Mouse (Mus musculus) hindbrain, postnatal 0 days (tissue): ENCODE measurements around the gene Dnah2. TPM values are rescaled to one million over a fixed set of nuclear protein-coding genes. Genes with fewer than 3 reads are reported as not detected.

Experiments used
- ATAC-seq: fragments of 200-750 bp; cut with Nextera tagmentation; 2 replicates; pipeline ENCODE4 v1.8.0; 2017; ENCODE audit warnings: mild to moderate bottlenecking, moderate TSS enrichment, moderate library complexity
- DNase-seq: peaks from one replicate; pipeline ENCODE4 v3.0.0-alpha.2; 2015; ENCODE audit warnings: low spot score
- H3K27ac ChIP-seq: fragments of 300-500 bp; sonication (generic); 2 replicates; pipeline ENCODE4 v1.5.1; 2014; ENCODE audit warnings: mild to moderate bottlenecking
- H3K27me3 ChIP-seq: fragments of 300-500 bp; sonication (generic); 2 replicates; pipeline ENCODE4 v1.6.1; 2014; ENCODE audit warnings: low read length, mixed read lengths; ENCODE audit not compliant: insufficient read depth
- H3K36me3 ChIP-seq: fragments of 300-500 bp; sonication (generic); 2 replicates; pipeline ENCODE4 v1.6.1; 2014; ENCODE audit warnings: low read length, mixed read lengths; ENCODE audit not compliant: insufficient read depth
- H3K4me1 ChIP-seq: fragments of 300-500 bp; sonication (generic); 2 replicates; pipeline ENCODE4 v1.6.1; 2014; ENCODE audit warnings: antibody characterized with exemption, low read length, mixed read lengths; ENCODE audit not compliant: insufficient read depth
- H3K4me2 ChIP-seq: fragments of 300-500 bp; sonication (generic); 2 replicates; pipeline ENCODE4 v1.6.1; 2014; ENCODE audit warnings: low read depth, mild to moderate bottlenecking, low read length, moderate library complexity, mixed read lengths
- H3K4me3 ChIP-seq: fragments of 300-500 bp; sonication (generic); 2 replicates; pipeline ENCODE4 v1.5.1; 2014; ENCODE audit warnings: low read length
- H3K9ac ChIP-seq: fragments of 300-500 bp; sonication (generic); replicated peaks from 2 replicates; pipeline ENCODE4 v1.6.1; 2014; ENCODE audit warnings: mild to moderate bottlenecking, low read length, moderate library complexity, mixed read lengths
- H3K9me3 ChIP-seq: fragments of 300-500 bp; sonication (generic); 2 replicates; pipeline ENCODE4 v1.6.1; 2016; ENCODE audit warnings: low read length, mixed read lengths
- CTCF ChIP-seq: IDR thresholded peaks from 2 replicates; pipeline ENCODE4 v1.5.1; 2016; ENCODE audit warnings: antibody characterized with exemption, control low read depth, low read depth
- WGBS: fragments of 180-500 bp; shearing (Covaris S2); extraction: QIAGEN DNeasy Blood & Tissue Kit; methylation state at CpG from one replicate; pipeline ENCODE4 v1.1.7; 2014; 5-methylcytosine and 5-hydroxymethylcytosine counted together
- polyA plus RNA-seq: library from polyadenylated mRNA; unstranded; fragments of >200 nt; fragmentation: Nextera tagmentation; extraction: Ambion mirVana; gene quantifications from 2 replicates; pipeline ENCODE4 v1.2.1, GENCODE M21; 2015
- total RNA-seq: library from RNA; depleted of rRNA; stranded (reverse); fragments of >200 nt; gene quantifications from 2 replicates; pipeline ENCODE4 v1.2.3, GENCODE M21; 2014

Dnah2 gene
- total and polyA plus RNA-seq, 2 experiments from 2014 or later: 2.0 to 3.9 TPM

DNA sequence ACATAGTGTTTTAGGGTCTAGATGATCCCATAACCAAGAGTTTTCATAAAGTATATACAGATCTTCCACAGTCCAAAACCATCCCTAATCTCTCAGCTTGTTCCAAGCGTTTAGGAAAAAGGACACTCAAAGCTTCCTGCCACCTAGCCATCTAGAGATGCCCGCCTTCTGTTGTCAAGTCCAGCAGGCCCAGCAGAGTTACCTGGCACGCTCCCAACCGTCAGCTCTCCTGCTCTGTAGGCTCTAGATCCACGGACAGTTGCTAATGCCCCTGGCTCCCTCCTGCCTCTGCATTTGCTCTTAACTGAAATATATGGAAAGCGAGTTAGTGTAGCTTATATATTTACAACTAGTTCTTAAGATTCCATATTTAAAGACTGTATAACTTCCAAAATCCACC is 167.6 kb downstream of the Dnah2 start:
- no peak for TF ChIP-seq CTCF
- H3K4me2 ChIP-seq: no peak overlapping the region
- H3K27me3 ChIP-seq: no peaks in the 10 kb centered on the region
- H3K4me3 ChIP-seq: no peak overlapping the region
- no peaks in the 10 kb centered on the region for H3K9me3 ChIP-seq
- no peak overlapping the region for H3K27ac ChIP-seq
- no peak overlapping the region for H3K9ac ChIP-seq
- no peaks in the 10 kb centered on the region for H3K36me3 ChIP-seq
- 69% methylated on average over 6 of the region's 6 CpGs for WGBS
- H3K4me1 ChIP-seq: no peaks in the 10 kb centered on the region
- no peak for ATAC-seq
- DNase-seq: peak; percentile 51

DNA sequence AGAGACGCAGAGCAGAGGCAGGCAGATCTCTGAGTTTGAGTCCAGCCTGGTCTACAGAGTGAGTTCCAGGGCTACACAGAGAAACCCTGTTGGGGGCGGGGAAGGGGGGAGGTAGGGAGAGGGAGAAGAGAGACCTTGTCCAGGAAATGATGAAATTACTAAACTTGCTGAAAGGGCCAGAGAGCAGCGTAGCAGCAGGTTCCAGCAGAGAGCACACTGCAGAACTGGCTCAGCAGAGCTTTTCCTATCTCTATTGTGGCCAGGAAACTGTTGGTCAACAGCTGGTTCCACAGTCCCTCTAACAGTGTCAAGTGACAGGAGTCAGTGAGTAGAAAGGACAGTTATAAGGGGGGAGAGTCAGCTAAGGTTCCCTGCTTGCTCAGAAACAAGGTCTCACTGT is 169.3 kb downstream of the Dnah2 start:
- DNase-seq (no peak), ATAC-seq (no peak)
- H3K9me3 ChIP-seq: no peaks in the 10 kb centered on the region
- H3K36me3 ChIP-seq: no peaks in the 10 kb centered on the region; the same call in 1 of the 2 replicates
- no peak for TF ChIP-seq CTCF
- WGBS: 93% methylated on average over 3 of the region's 3 CpGs
- H3K27ac ChIP-seq: no peak overlapping the region
- H3K4me3 ChIP-seq: no peak overlapping the region
- no peak overlapping the region for H3K9ac ChIP-seq
- H3K4me1 ChIP-seq: no peaks in the 10 kb centered on the region
- no peaks in the 10 kb centered on the region for H3K27me3 ChIP-seq
- H3K4me2 ChIP-seq: no peak overlapping the region

DNA sequence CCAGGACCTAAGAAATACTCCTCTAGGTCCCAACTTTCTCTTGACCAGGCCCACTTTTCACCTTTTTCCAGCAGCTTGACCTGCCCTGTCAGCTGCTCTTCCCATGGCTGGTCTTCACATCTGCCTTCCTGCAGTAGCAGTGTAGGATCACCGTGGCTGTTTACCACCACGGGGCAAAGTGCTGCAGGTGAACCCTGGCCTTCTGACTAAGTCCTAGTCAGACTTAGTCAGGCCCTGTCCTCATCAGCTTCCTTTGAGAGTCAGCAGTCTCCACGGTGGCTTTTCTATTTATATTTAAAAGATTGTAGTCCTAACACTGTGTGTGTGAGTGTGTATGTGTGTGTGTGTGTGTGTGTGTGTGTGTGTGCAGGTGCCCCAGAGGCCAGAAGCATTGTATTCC is 171.1 kb downstream of the Dnah2 start:
- Histone ChIP-seq H3K27me3 (no peaks in the 10 kb centered on the region), H3K9me3 (no peaks in the 10 kb centered on the region), H3K9ac (no peak overlapping the region), H3K4me1 (no peaks in the 10 kb centered on the region), H3K36me3 (no peaks in the 10 kb centered on the region; the same call in 1 of the 2 replicates), H3K27ac (no peak overlapping the region), H3K4me2 (no peak overlapping the region), H3K4me3 (no peak overlapping the region)
- ATAC-seq (no peak), DNase-seq (no peak)
- no peak for TF ChIP-seq CTCF
- WGBS: 85% methylated on average over 3 of the region's 3 CpGs

DNA sequence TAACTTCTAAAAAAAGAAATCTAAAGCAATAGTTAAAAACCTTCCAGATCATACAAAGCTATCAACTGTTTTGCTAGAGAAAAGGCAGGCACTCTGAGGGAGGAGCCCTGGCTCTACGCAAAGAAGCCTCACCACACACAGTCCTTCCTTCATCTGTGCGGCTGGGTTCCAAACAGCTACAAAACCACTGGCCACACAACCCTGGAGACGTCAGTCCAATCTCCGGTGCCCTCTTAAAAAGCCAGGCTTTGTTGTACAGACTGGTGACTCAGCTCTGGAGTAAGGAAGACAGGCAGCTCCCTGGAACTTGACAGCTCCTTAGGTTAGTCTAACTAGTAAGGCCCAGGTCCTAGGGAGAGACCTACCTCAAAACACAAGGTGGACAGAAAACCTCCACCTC is 173.3 kb downstream of the Dnah2 start:
- no peak for ATAC-seq
- Histone ChIP-seq H3K9ac (no peak overlapping the region), H3K27ac (no peak overlapping the region), H3K4me3 (no peak overlapping the region), H3K9me3 (no peaks in the 10 kb centered on the region), H3K4me2 (no peak overlapping the region), H3K27me3 (no peaks in the 10 kb centered on the region), H3K36me3 (no peaks in the 10 kb centered on the region; the same call in 1 of the 2 replicates), H3K4me1 (peaks cover 7% of the 10 kb centered on the region; the same call in 1 of the 2 replicates)
- no peak for TF ChIP-seq CTCF
- WGBS: 86% methylated on average over 4 of the region's 4 CpGs
- DNase-seq: no peak

DNA sequence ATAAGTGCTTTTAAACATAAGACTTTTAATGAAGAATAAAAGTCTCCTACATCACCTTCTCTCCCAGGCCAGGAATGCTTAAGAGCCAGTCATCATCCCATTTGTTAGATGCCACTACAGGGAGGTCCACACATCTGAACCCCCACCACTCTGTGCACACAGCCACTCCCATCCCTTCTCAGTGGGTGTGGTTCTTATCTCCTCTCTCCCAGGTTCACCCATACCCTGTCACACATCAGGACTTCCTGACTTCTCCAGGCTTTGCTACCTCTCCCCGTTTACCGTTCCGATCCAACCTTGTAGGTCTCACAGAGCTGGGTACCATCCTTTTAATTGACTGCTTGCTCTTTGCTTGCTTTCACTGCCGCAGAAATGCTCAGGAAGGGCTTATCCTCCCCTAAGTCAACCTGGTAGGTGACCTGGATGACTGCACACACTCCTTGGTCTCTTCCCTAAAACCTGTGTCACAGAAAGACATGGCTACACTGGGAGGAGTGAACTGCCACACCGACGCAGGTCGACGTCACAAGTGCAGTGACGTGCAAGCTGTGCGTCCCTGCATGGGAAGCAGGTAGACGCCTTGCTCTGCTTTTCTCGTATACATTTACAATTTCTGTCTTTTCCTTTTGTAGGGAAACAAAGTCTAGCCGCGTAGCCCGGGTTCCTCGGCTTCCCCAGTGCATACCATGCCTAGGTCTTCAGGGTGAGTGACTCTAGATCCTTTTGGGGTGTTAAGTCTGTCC is 175.5 kb downstream of the Dnah2 start:
- H3K4me1 ChIP-seq: peaks cover 7% of the 10 kb centered on the region; the same call in 1 of the 2 replicates
- ATAC-seq (no peak), DNase-seq (no peak)
- no peaks in the 10 kb centered on the region for H3K27me3 ChIP-seq
- no peaks in the 10 kb centered on the region; the same call in 1 of the 2 replicates for H3K36me3 ChIP-seq
- no peak overlapping the region for H3K4me2 ChIP-seq
- no peaks in the 10 kb centered on the region for H3K9me3 ChIP-seq
- H3K9ac ChIP-seq: no peak overlapping the region
- WGBS: 94% methylated on average over 16 of the region's 16 CpGs
- TF ChIP-seq CTCF: no peak
- no peak overlapping the region for H3K27ac ChIP-seq
- no peak overlapping the region for H3K4me3 ChIP-seq

DNA sequence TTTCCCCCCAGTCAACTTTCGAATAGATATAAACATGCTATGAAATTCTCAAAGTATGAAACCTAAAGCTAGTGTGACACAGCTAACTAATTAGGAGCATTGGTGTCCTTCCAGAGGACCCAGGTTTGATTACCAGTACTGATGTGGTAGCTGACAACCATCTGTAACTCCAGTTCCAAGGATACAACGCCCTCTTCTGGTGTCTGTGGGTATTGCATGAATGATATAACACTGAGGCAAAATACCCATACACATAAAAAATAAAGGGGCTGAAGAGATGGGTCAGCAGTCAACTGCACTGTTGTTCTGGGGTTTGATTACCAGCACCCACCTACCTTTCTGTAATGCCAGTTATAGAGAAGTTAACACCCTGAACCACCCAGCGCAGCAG is 176.1 kb downstream of the Dnah2 start:
- H3K9me3 ChIP-seq: no peaks in the 10 kb centered on the region
- ATAC-seq (no peak), DNase-seq (no peak)
- peaks cover 7% of the 10 kb centered on the region; the same call in 1 of the 2 replicates for H3K4me1 ChIP-seq
- no peaks in the 10 kb centered on the region for H3K27me3 ChIP-seq
- no peaks in the 10 kb centered on the region; the same call in 1 of the 2 replicates for H3K36me3 ChIP-seq
- WGBS: 65% methylated on average over 3 of the region's 3 CpGs
- peak overlapping the region; percentile 70; the same call in 1 of the 2 replicates for H3K27ac ChIP-seq
- H3K4me3 ChIP-seq: no peak overlapping the region
- no peak overlapping the region for H3K4me2 ChIP-seq
- peak; percentile 66 for TF ChIP-seq CTCF
- H3K9ac ChIP-seq: no peak overlapping the region
